Mouse (Mus musculus): ENCODE measurements around the gene Zfp318. TPM values are rescaled to one million over a fixed set of nuclear protein-coding genes. Genes with fewer than 3 reads are reported as not detected.

Gene Zfp318
- polyA plus RNA-seq (2015; fragmentation: Nextera tagmentation; extraction: Ambion mirVana): 18.0 and 19.1 TPM in 2 replicates

GRCm38 (mm10) chr17:46383294-46384060 is at the start of gene Zfp318:
TSS of gene Zfp318 (plus strand) at chr17:46383731.
- ATAC-seq (ENCODE audit: low FRiP score): peak; percentile 98
- H3K9ac ChIP-seq: peak within 1 kb of the TSS; percentile 98
- H3K27ac ChIP-seq: peak within 1 kb of the TSS; percentile 97
- H3K9me3 ChIP-seq: no peaks in the 10 kb centered on the region
- WGBS: 0% methylated on average over 71 of the region's 105 CpGs
- no peaks in the 10 kb centered on the region for H3K27me3 ChIP-seq
- peaks cover 13% of the 10 kb centered on the region for H3K36me3 ChIP-seq
- peak within 1 kb of the TSS; percentile 87 for H3K4me2 ChIP-seq
- H3K4me3 ChIP-seq: peak within 1 kb of the TSS; percentile 94
- peaks cover 20% of the 10 kb centered on the region for H3K4me1 ChIP-seq (replicated peaks)

GRCm38 (mm10) chr17:46336475-46336874 is 47.1 kb upstream of the Zfp318 start:
- 27% methylated on average over 5 of the region's 5 CpGs for WGBS
- Histone ChIP-seq H3K4me2 (no peak overlapping the region), H3K4me1 (replicated peaks) (no peaks in the 10 kb centered on the region), H3K4me3 (no peak overlapping the region), H3K27me3 (no peaks in the 10 kb centered on the region), H3K27ac (no peak overlapping the region), H3K9me3 (no peaks in the 10 kb centered on the region), H3K36me3 (no peaks in the 10 kb centered on the region), H3K9ac (no peak overlapping the region)
- no peak for ATAC-seq (ENCODE audit: low FRiP score)

GRCm38 (mm10) chr17:46341208-46341607 is 42.3 kb upstream of the Zfp318 start:
- H3K9me3 ChIP-seq: peaks cover 8% of the 10 kb centered on the region; the same call in 1 of the 2 replicates
- H3K4me2 ChIP-seq: no peak overlapping the region
- H3K9ac ChIP-seq: no peak overlapping the region
- no peaks in the 10 kb centered on the region for H3K36me3 ChIP-seq
- H3K27me3 ChIP-seq: no peaks in the 10 kb centered on the region
- no peak overlapping the region for H3K4me3 ChIP-seq
- ATAC-seq (ENCODE audit: low FRiP score): no peak
- no peaks in the 10 kb centered on the region for H3K4me1 ChIP-seq (replicated peaks)
- WGBS: 88% methylated on average over 7 of the region's 7 CpGs
- no peak overlapping the region for H3K27ac ChIP-seq

- no peaks in the 10 kb centered on the region for H3K27me3 ChIP-seq
- H3K9ac ChIP-seq: no peak overlapping the region
- H3K4me2 ChIP-seq: no peak overlapping the region
- no peaks in the 10 kb centered on the region for H3K36me3 ChIP-seq
- no peak overlapping the region for H3K27ac ChIP-seq
- H3K4me3 ChIP-seq: no peak overlapping the region
- no peak for ATAC-seq (ENCODE audit: low FRiP score)
- H3K9me3 ChIP-seq: no peaks in the 10 kb centered on the region
- no peaks in the 10 kb centered on the region for H3K4me1 ChIP-seq (replicated peaks)
- 93% methylated on average over 8 of the region's 8 CpGs for WGBS
Measured at GRCm38 (mm10) chr17:46351026-46351700, 32.4 kb upstream of the Zfp318 start.

GRCm38 (mm10) chr17:46371783-46372182 is 11.7 kb upstream of the Zfp318 start:
- Histone ChIP-seq H3K9me3 (0 out of 2 replicates have a peak, but pooled peaks cover 9% of the 10 kb centered on the region), H3K4me2 (no peak overlapping the region), H3K27me3 (no peaks in the 10 kb centered on the region), H3K9ac (no peak overlapping the region), H3K27ac (no peak overlapping the region), H3K4me3 (no peak overlapping the region), H3K36me3 (no peaks in the 10 kb centered on the region), H3K4me1 (replicated peaks) (no peaks in the 10 kb centered on the region)
- no peak for ATAC-seq (ENCODE audit: low FRiP score)
- 77% methylated on average over 3 of the region's 3 CpGs for WGBS

- H3K27me3 ChIP-seq: no peaks in the 10 kb centered on the region
- no peak overlapping the region for H3K4me3 ChIP-seq
- H3K36me3 ChIP-seq: no peaks in the 10 kb centered on the region
- H3K9me3 ChIP-seq: no peaks in the 10 kb centered on the region
- H3K9ac ChIP-seq: no peak overlapping the region
- WGBS: 86% methylated on average over 3 of the region's 3 CpGs
- no peak overlapping the region for H3K4me2 ChIP-seq
- no peak overlapping the region for H3K27ac ChIP-seq
- no peak for ATAC-seq (ENCODE audit: low FRiP score)
- H3K4me1 ChIP-seq (replicated peaks): no peaks in the 10 kb centered on the region
Measured at GRCm38 (mm10) chr17:46378564-46378963, 5.0 kb upstream of the Zfp318 start.

- peak overlapping the region; percentile 87 for H3K4me2 ChIP-seq
- peak overlapping the region; percentile 94 for H3K4me3 ChIP-seq
- ATAC-seq (ENCODE audit: low FRiP score): peak; percentile 37; the same call in 1 of the 2 replicates
- peak overlapping the region; percentile 97 for H3K27ac ChIP-seq
- H3K9ac ChIP-seq: peak overlapping the region; percentile 98
- no peaks in the 10 kb centered on the region for H3K9me3 ChIP-seq
- WGBS: under 1% methylated on average over 61 of the region's 70 CpGs
- peaks cover 19% of the 10 kb centered on the region for H3K36me3 ChIP-seq
- H3K27me3 ChIP-seq: no peaks in the 10 kb centered on the region
- peaks cover 20% of the 10 kb centered on the region for H3K4me1 ChIP-seq (replicated peaks)
Measured at GRCm38 (mm10) chr17:46384061-46384801, 700 bp downstream of the Zfp318 start.

- no peak for ATAC-seq (ENCODE audit: low FRiP score)
- no peak overlapping the region for H3K9ac ChIP-seq
- H3K4me3 ChIP-seq: no peak overlapping the region
- H3K4me1 ChIP-seq (replicated peaks): peaks cover 20% of the 10 kb centered on the region
- H3K27ac ChIP-seq: no peak overlapping the region
- 93% methylated on average over 3 of the region's 3 CpGs for WGBS
- peaks cover 36% of the 10 kb centered on the region for H3K36me3 ChIP-seq
- no peaks in the 10 kb centered on the region for H3K9me3 ChIP-seq
- H3K4me2 ChIP-seq: no peak overlapping the region
- no peaks in the 10 kb centered on the region for H3K27me3 ChIP-seq
Measured at GRCm38 (mm10) chr17:46388200-46388599, 4.7 kb downstream of the Zfp318 start.

GRCm38 (mm10) chr17:46393012-46393411 is 9.5 kb downstream of the Zfp318 start:
- Histone ChIP-seq H3K27ac (no peak overlapping the region), H3K4me2 (no peak overlapping the region), H3K4me1 (replicated peaks) (no peaks in the 10 kb centered on the region), H3K36me3 (peaks cover 56% of the 10 kb centered on the region), H3K9me3 (no peaks in the 10 kb centered on the region), H3K9ac (no peak overlapping the region), H3K4me3 (no peak overlapping the region), H3K27me3 (no peaks in the 10 kb centered on the region)
- ATAC-seq (ENCODE audit: low FRiP score): no peak
- WGBS: 38% methylated on average over 2 of the region's 2 CpGs

GRCm38 (mm10) chr17:46394631-46395030 is 11.1 kb downstream of the Zfp318 start:
- Histone ChIP-seq H3K4me1 (replicated peaks) (no peaks in the 10 kb centered on the region), H3K36me3 (peaks cover 57% of the 10 kb centered on the region), H3K27me3 (no peaks in the 10 kb centered on the region), H3K4me2 (no peak overlapping the region), H3K4me3 (no peak overlapping the region), H3K9me3 (no peaks in the 10 kb centered on the region), H3K27ac (no peak overlapping the region), H3K9ac (no peak overlapping the region)
- 89% methylated on average over 1 of the region's 1 CpGs for WGBS
- no peak for ATAC-seq (ENCODE audit: low FRiP score)

- ATAC-seq (ENCODE audit: low FRiP score): no peak
- Histone ChIP-seq H3K4me2 (no peak overlapping the region), H3K9me3 (no peaks in the 10 kb centered on the region), H3K4me1 (replicated peaks) (no peaks in the 10 kb centered on the region), H3K9ac (no peak overlapping the region), H3K4me3 (no peak overlapping the region), H3K27ac (no peak overlapping the region), H3K36me3 (peaks cover 83% of the 10 kb centered on the region), H3K27me3 (no peaks in the 10 kb centered on the region)
- 36% methylated on average over 3 of the region's 3 CpGs for WGBS
Measured at GRCm38 (mm10) chr17:46408478-46408877, 24.9 kb downstream of the Zfp318 start.

GRCm38 (mm10) chr17:46418628-46419027 is 35.1 kb downstream of the Zfp318 start:
- H3K9ac ChIP-seq: no peak overlapping the region
- H3K27me3 ChIP-seq: no peaks in the 10 kb centered on the region
- peaks cover 30% of the 10 kb centered on the region for H3K36me3 ChIP-seq
- H3K27ac ChIP-seq: no peak overlapping the region
- WGBS: 71% methylated on average over 5 of the region's 5 CpGs
- H3K4me1 ChIP-seq (replicated peaks): no peaks in the 10 kb centered on the region
- H3K9me3 ChIP-seq: no peaks in the 10 kb centered on the region
- H3K4me3 ChIP-seq: no peak overlapping the region
- no peak overlapping the region for H3K4me2 ChIP-seq
- ATAC-seq (ENCODE audit: low FRiP score): no peak
